Mouse (Mus musculus) spleen, adult 2 months (tissue): ENCODE measurements around the gene Atp5s.

Source experiments
- CTCF ChIP-seq: fragments of 200-500 bp; IDR thresholded peaks from 2 replicates; pipeline ENCODE4 v1.5.1; 2011; ENCODE audit warnings: mild to moderate bottlenecking, inconsistent platforms; ENCODE audit not compliant: insufficient read depth, insufficient read length, insufficient replicate concordance; ENCODE audit errors: extremely low read depth
- POLR2A ChIP-seq: fragments of 200-500 bp; IDR thresholded peaks from 2 replicates; pipeline ENCODE4 v1.6.1; 2011; ENCODE audit warnings: low read depth, low read length, inconsistent platforms

- TF ChIP-seq CTCF (no peak), POLR2A (no peak)
Measured at GRCm38 (mm10) chr12:69789766-69790529, 65.2 kb downstream of the Atp5s start.
